Comparison of ENCODE assay signal across 14 mouse cellular contexts in the genomic region with DNA sequence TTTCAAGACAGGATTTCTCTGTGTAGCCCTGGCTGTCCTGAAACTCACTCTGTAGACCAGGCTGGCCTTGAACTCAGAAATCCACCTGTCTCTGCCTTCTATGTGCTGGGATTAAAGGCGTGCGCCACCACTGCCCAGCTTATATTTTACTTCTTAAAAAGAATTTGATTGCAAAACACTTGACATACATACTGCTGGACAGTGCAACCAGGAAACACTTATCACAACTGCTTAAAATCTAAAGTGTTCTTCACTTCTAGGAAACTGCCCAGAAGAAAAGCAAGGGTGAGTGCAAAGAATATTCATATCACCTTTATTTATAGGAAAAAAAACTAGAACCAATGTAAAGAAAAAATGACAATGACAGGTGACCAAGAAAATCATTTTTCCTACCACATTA.
"Had no signal": no experiment of that assay in that cellular context is flagged by ENCODE, and none has a peak within 500 bp of the region (broad histone marks: within the 10 kb centered on the region; RNA-seq: fewer than 3 reads in every experiment).

No protein-coding gene starts in this region.

- H3K4me1 ChIP-seq: neural tube, embryonic 15.5 days; stomach, embryonic 15.5 days had no signal

- DNase-seq: retina, postnatal 1 day; right cerebral cortex, adult 18-20 months; right cerebral cortex, postnatal 14 days; right cerebral cortex, postnatal 25 days; right cerebral cortex, postnatal 4 days; spleen, adult 18-20 months; thymus, adult 18-20 months; thymus, adult 2 months; thymus, postnatal 14 days; thymus, postnatal 25 days; thymus, postnatal 36 days; thymus, postnatal 4 days had no signal

- H3K4me2 ChIP-seq: neural tube, embryonic 15.5 days; stomach, embryonic 15.5 days had no signal

- H3K9me3 ChIP-seq: neural tube, embryonic 15.5 days; stomach, embryonic 15.5 days had no signal

- H3K27me3 ChIP-seq: neural tube, embryonic 15.5 days; stomach, embryonic 15.5 days had no signal

- H3K9ac ChIP-seq: neural tube, embryonic 15.5 days; stomach, embryonic 15.5 days had no signal

- H3K36me3 ChIP-seq: stomach, embryonic 15.5 days had no signal

- H3K4me3 ChIP-seq: neural tube, embryonic 15.5 days; stomach, embryonic 15.5 days had no signal

- H3K27ac ChIP-seq: neural tube, embryonic 15.5 days; stomach, embryonic 15.5 days had no signal
